Mouse (Mus musculus) intestine, postnatal 0 days (tissue): ENCODE results near the gene Bricd5. TPM values are rescaled to one million over a fixed set of nuclear protein-coding genes. Genes with fewer than 3 reads are reported as not detected.

Experiments
- ATAC-seq: fragments of 200-750 bp; cut with Nextera tagmentation; 2 replicates; pipeline ENCODE4 v1.8.0; 2017; ENCODE audit warnings: mild to moderate bottlenecking, moderate TSS enrichment, moderate library complexity
- H3K27ac ChIP-seq: fragments of 300-500 bp; sonication (generic); 2 replicates; pipeline ENCODE4 v1.5.1; 2014; ENCODE audit warnings: mild to moderate bottlenecking, low read depth, low read length, moderate library complexity
- H3K27me3 ChIP-seq: fragments of 300-500 bp; sonication (generic); replicated peaks from 2 replicates; pipeline ENCODE4 v1.6.1; 2014; ENCODE audit warnings: low read length, mixed read lengths; ENCODE audit not compliant: control insufficient read depth, insufficient read depth
- H3K36me3 ChIP-seq: fragments of 300-500 bp; sonication (generic); 2 replicates; pipeline ENCODE4 v1.6.1; 2014; ENCODE audit warnings: mild to moderate bottlenecking, moderate library complexity; ENCODE audit not compliant: control insufficient read depth, insufficient read depth
- H3K4me1 ChIP-seq: fragments of 300-500 bp; sonication (generic); replicated peaks from 2 replicates; pipeline ENCODE4 v1.6.1; 2014; ENCODE audit warnings: antibody characterized with exemption, low read length, mixed read lengths; ENCODE audit not compliant: control insufficient read depth, insufficient read depth
- H3K4me2 ChIP-seq: fragments of 300-500 bp; sonication (generic); replicated peaks from 2 replicates; pipeline ENCODE4 v1.6.1; 2014; ENCODE audit warnings: low read depth, mild to moderate bottlenecking, moderate library complexity
- H3K4me3 ChIP-seq: fragments of 300-500 bp; sonication (generic); 2 replicates; pipeline ENCODE4 v1.5.1; 2014; ENCODE audit warnings: low read depth, low read length
- H3K9ac ChIP-seq: fragments of 300-500 bp; sonication (generic); 2 replicates; pipeline ENCODE4 v1.6.1; 2014; ENCODE audit warnings: mild to moderate bottlenecking, low read depth, low read length
- H3K9me3 ChIP-seq: fragments of 300-500 bp; sonication (generic); 2 replicates; pipeline ENCODE4 v1.6.1; 2016; ENCODE audit warnings: mixed run types; ENCODE audit not compliant: control insufficient read depth
- CTCF ChIP-seq: sonication (generic); IDR thresholded peaks from 2 replicates; pipeline ENCODE4 v1.5.1; 2016; ENCODE audit warnings: low read depth, mild to moderate bottlenecking, control low read depth, antibody characterized with exemption, moderate library complexity
- WGBS: fragments of 180-500 bp; shearing (Covaris S2); extraction: QIAGEN DNeasy Blood & Tissue Kit; methylation state at CpG from one replicate; pipeline ENCODE4 v1.1.7; 2014; 5-methylcytosine and 5-hydroxymethylcytosine counted together
- polyA plus RNA-seq: library from polyadenylated mRNA; unstranded; fragments of >200 nt; fragmentation: Nextera tagmentation; extraction: Ambion mirVana; gene quantifications from 2 replicates; pipeline ENCODE4 v1.2.1, GENCODE M21; 2015

Gene Bricd5
- polyA plus RNA-seq, 1 experiment from 2014 or later = not detected

- H3K36me3 ChIP-seq = peaks cover 16% of the 10 kb centered on the region
- no peak overlapping the region for H3K4me3 ChIP-seq
- no peak overlapping the region for H3K4me2 ChIP-seq
- H3K9ac ChIP-seq = no peak overlapping the region
- no peaks in the 10 kb centered on the region for H3K27me3 ChIP-seq
- WGBS = 67% methylated on average over 14 of the region's 14 CpGs
- H3K9me3 ChIP-seq = no peaks in the 10 kb centered on the region
- no peak for TF ChIP-seq CTCF
- H3K4me1 ChIP-seq = no peaks in the 10 kb centered on the region
- no peak for ATAC-seq
- peak overlapping the region; percentile 21; the same call in 1 of the 2 replicates for H3K27ac ChIP-seq
These were observed 44.3 kb upstream of the Bricd5 start for GRCm38 (mm10) chr17:24429201-24429983.

- H3K4me2 ChIP-seq = no peak overlapping the region
- H3K36me3 ChIP-seq = peaks cover 74% of the 10 kb centered on the region
- no peak overlapping the region for H3K9ac ChIP-seq
- H3K4me1 ChIP-seq = no peaks in the 10 kb centered on the region
- H3K4me3 ChIP-seq = no peak overlapping the region
- H3K27ac ChIP-seq = no peak overlapping the region
- no peak for ATAC-seq
- 73% methylated on average over 5 of the region's 5 CpGs for WGBS
- TF ChIP-seq CTCF = peak; percentile 85
- H3K27me3 ChIP-seq = no peaks in the 10 kb centered on the region
- H3K9me3 ChIP-seq = no peaks in the 10 kb centered on the region
These were observed 36.7 kb upstream of the Bricd5 start for GRCm38 (mm10) chr17:24437016-24437415.

- H3K27me3 ChIP-seq = no peaks in the 10 kb centered on the region
- no peak for TF ChIP-seq CTCF
- H3K4me1 ChIP-seq = no peaks in the 10 kb centered on the region
- H3K4me3 ChIP-seq = no peak overlapping the region
- H3K9me3 ChIP-seq = no peaks in the 10 kb centered on the region
- no peak overlapping the region for H3K9ac ChIP-seq
- ATAC-seq = no peak
- H3K27ac ChIP-seq = peak overlapping the region; percentile 21; the same call in 1 of the 2 replicates
- 88% methylated on average over 8 of the region's 8 CpGs for WGBS
- no peak overlapping the region for H3K4me2 ChIP-seq
- H3K36me3 ChIP-seq = peaks cover 77% of the 10 kb centered on the region
These were observed 33.3 kb upstream of the Bricd5 start for GRCm38 (mm10) chr17:24440377-24440776.

GRCm38 (mm10) chr17:24441148-24441547, 32.5 kb upstream of the Bricd5 start:
- H3K36me3 ChIP-seq = peaks cover 77% of the 10 kb centered on the region
- H3K27me3 ChIP-seq = no peaks in the 10 kb centered on the region
- H3K9me3 ChIP-seq = no peaks in the 10 kb centered on the region
- ATAC-seq = no peak
- H3K9ac ChIP-seq = no peak overlapping the region
- TF ChIP-seq CTCF = peak; percentile 59
- WGBS = 56% methylated on average over 2 of the region's 2 CpGs
- H3K4me2 ChIP-seq = no peak overlapping the region
- H3K27ac ChIP-seq = no peak overlapping the region
- H3K4me3 ChIP-seq = no peak overlapping the region
- no peaks in the 10 kb centered on the region for H3K4me1 ChIP-seq

GRCm38 (mm10) chr17:24442107-24442506, 31.6 kb upstream of the Bricd5 start:
- no peak for TF ChIP-seq CTCF
- no peak overlapping the region for H3K4me2 ChIP-seq
- H3K27me3 ChIP-seq = no peaks in the 10 kb centered on the region
- no peaks in the 10 kb centered on the region for H3K4me1 ChIP-seq
- H3K4me3 ChIP-seq = no peak overlapping the region
- 59% methylated on average over 14 of the region's 14 CpGs for WGBS
- peak overlapping the region; percentile 28; the same call in 1 of the 2 replicates for H3K27ac ChIP-seq
- ATAC-seq = 0 out of 2 replicates have a peak, but pooled peaks have one; percentile 18
- H3K9ac ChIP-seq = no peak overlapping the region
- no peaks in the 10 kb centered on the region for H3K9me3 ChIP-seq
- H3K36me3 ChIP-seq = peaks cover 77% of the 10 kb centered on the region

- H3K4me2 ChIP-seq = no peak within 1 kb of the TSS
- H3K9me3 ChIP-seq = no peaks in the 10 kb centered on the region
- ATAC-seq = 0 out of 2 replicates have a peak, but pooled peaks have one; percentile 7
- H3K4me1 ChIP-seq = no peaks in the 10 kb centered on the region
- H3K27me3 ChIP-seq = no peaks in the 10 kb centered on the region
- H3K27ac ChIP-seq = peak within 1 kb of the TSS; percentile 28; the same call in 1 of the 2 replicates
- peaks cover 79% of the 10 kb centered on the region for H3K36me3 ChIP-seq
- WGBS = 77% methylated on average over 7 of the region's 7 CpGs
- no peak for TF ChIP-seq CTCF
- H3K9ac ChIP-seq = no peak within 1 kb of the TSS
- H3K4me3 ChIP-seq = no peak within 1 kb of the TSS
These were observed 31.0 kb upstream of the Bricd5 start, which contains the start of gene Dnase1l2 for GRCm38 (mm10) chr17:24442632-24443155. Gene Dnase1l2, minus strand, starts transcription at chr17:24443105.
